Mouse (Mus musculus) heart, embryonic 10.5 days (tissue): ENCODE measurements around the gene Rpf1. TPM values are rescaled to one million over a fixed set of nuclear protein-coding genes. Genes with fewer than 3 reads are reported as not detected.

ENCODE experiments used
- DNase-seq: peaks from one replicate; pipeline ENCODE4 v3.0.0-alpha.2; 2017; ENCODE audit warnings: low spot score
- H3K27ac ChIP-seq: fragments of 300-500 bp; sonication (generic); 2 replicates; pipeline ENCODE4 v1.5.1; 2016; ENCODE audit warnings: mild to moderate bottlenecking
- H3K27me3 ChIP-seq: fragments of 300-500 bp; sonication (generic); 2 replicates; pipeline ENCODE4 v1.6.1; 2016; ENCODE audit warnings: mild to moderate bottlenecking; ENCODE audit not compliant: poor library complexity, insufficient read depth, severe bottlenecking
- H3K36me3 ChIP-seq: fragments of 300-500 bp; sonication (generic); 2 replicates; pipeline ENCODE4 v1.6.1; 2016; ENCODE audit warnings: mild to moderate bottlenecking, moderate library complexity
- H3K4me1 ChIP-seq: fragments of 300-500 bp; sonication (generic); 2 replicates; pipeline ENCODE4 v1.6.1; 2016; ENCODE audit warnings: mild to moderate bottlenecking
- H3K4me3 ChIP-seq: fragments of 300-500 bp; sonication (generic); 2 replicates; pipeline ENCODE4 v1.5.1; 2016; ENCODE audit warnings: mild to moderate bottlenecking, moderate library complexity
- H3K9me3 ChIP-seq: fragments of 300-500 bp; sonication (generic); 2 replicates; pipeline ENCODE4 v1.6.1; 2016; ENCODE audit warnings: mild to moderate bottlenecking, moderate library complexity
- WGBS: fragments of 180-500 bp; shearing (Covaris S2); methylation state at CpG from one replicate; pipeline ENCODE4 v1.1.7; 2016; 5-methylcytosine and 5-hydroxymethylcytosine counted together
- polyA plus RNA-seq: library from polyadenylated mRNA; unstranded; fragments of >200 nt; fragmentation: Nextera tagmentation; extraction: Ambion mirVana; gene quantifications from 2 replicates; pipeline ENCODE4 v1.2.1, GENCODE M21; 2016

Gene Rpf1
- 45.0 and 57.3 TPM in 2 replicates for polyA plus RNA-seq

GRCm38 (mm10) chr3:146520798-146521651, at the start of gene Rpf1:
Gene Rpf1, minus strand, starts transcription at chr3:146521429.
- DNase-seq = peak; percentile 97
- under 1% methylated on average over 66 of the region's 82 CpGs for WGBS
- peak within 1 kb of the TSS; percentile 80 for H3K4me3 ChIP-seq

GRCm38 (mm10) chr3:146570939-146571338, 49.7 kb upstream of the Rpf1 start:
- no peaks in the 10 kb centered on the region for H3K9me3 ChIP-seq
- no peak for DNase-seq
- H3K27me3 ChIP-seq = no peaks in the 10 kb centered on the region
- H3K4me3 ChIP-seq = no peak overlapping the region
- WGBS = 88% methylated on average over 6 of the region's 6 CpGs
- peaks cover 9% of the 10 kb centered on the region; the same call in 1 of the 2 replicates for H3K4me1 ChIP-seq
- no peaks in the 10 kb centered on the region for H3K36me3 ChIP-seq
- no peak overlapping the region for H3K27ac ChIP-seq

More at GRCm38 (mm10) chr3:146520798-146521651, at the start of gene Rpf1:
- no peaks in the 10 kb centered on the region for H3K9me3 ChIP-seq
- H3K27ac ChIP-seq = peak within 1 kb of the TSS; percentile 97
- H3K27me3 ChIP-seq = no peaks in the 10 kb centered on the region
- peaks cover 2% of the 10 kb centered on the region; the same call in 1 of the 2 replicates for H3K4me1 ChIP-seq
- H3K36me3 ChIP-seq = peaks cover 26% of the 10 kb centered on the region

- H3K9me3 ChIP-seq = no peaks in the 10 kb centered on the region
- no peak for DNase-seq
- H3K27ac ChIP-seq = no peak within 1 kb of the TSS
- H3K36me3 ChIP-seq = no peaks in the 10 kb centered on the region
- WGBS = 83% methylated on average over 10 of the region's 10 CpGs
- H3K4me3 ChIP-seq = no peak within 1 kb of the TSS
- H3K27me3 ChIP-seq = no peaks in the 10 kb centered on the region
- peaks cover 9% of the 10 kb centered on the region; the same call in 1 of the 2 replicates for H3K4me1 ChIP-seq
These were observed 49.0 kb upstream of the Rpf1 start, which contains the start of gene Uox for GRCm38 (mm10) chr3:146570148-146570782. Gene Uox, plus strand, starts transcription at chr3:146570426.

GRCm38 (mm10) chr3:146569594-146569993, 48.4 kb upstream of the Rpf1 start:
- Histone ChIP-seq H3K9me3 (no peaks in the 10 kb centered on the region), H3K36me3 (no peaks in the 10 kb centered on the region), H3K27ac (no peak overlapping the region), H3K27me3 (no peaks in the 10 kb centered on the region), H3K4me3 (no peak overlapping the region), H3K4me1 (peaks cover 9% of the 10 kb centered on the region; the same call in 1 of the 2 replicates)
- 88% methylated on average over 3 of the region's 3 CpGs for WGBS
- DNase-seq = no peak

- Histone ChIP-seq H3K9me3 (no peaks in the 10 kb centered on the region), H3K36me3 (no peaks in the 10 kb centered on the region), H3K4me3 (no peak overlapping the region), H3K27ac (no peak overlapping the region), H3K4me1 (peaks cover 9% of the 10 kb centered on the region; the same call in 1 of the 2 replicates), H3K27me3 (no peaks in the 10 kb centered on the region)
- DNase-seq = no peak
- WGBS = 58% methylated on average over 9 of the region's 9 CpGs
These were observed 46.8 kb upstream of the Rpf1 start for GRCm38 (mm10) chr3:146567884-146568530.

- Histone ChIP-seq H3K27ac (no peak overlapping the region), H3K9me3 (no peaks in the 10 kb centered on the region), H3K36me3 (no peaks in the 10 kb centered on the region), H3K27me3 (no peaks in the 10 kb centered on the region), H3K4me3 (no peak overlapping the region), H3K4me1 (peaks cover 9% of the 10 kb centered on the region; the same call in 1 of the 2 replicates)
- WGBS = 73% methylated on average over 7 of the region's 7 CpGs
- no peak for DNase-seq
These were observed 46.1 kb upstream of the Rpf1 start for GRCm38 (mm10) chr3:146567366-146567765.

GRCm38 (mm10) chr3:146565065-146565411, 43.8 kb upstream of the Rpf1 start:
- Histone ChIP-seq H3K27ac (no peak overlapping the region), H3K9me3 (no peaks in the 10 kb centered on the region), H3K27me3 (no peaks in the 10 kb centered on the region), H3K4me1 (peaks cover 9% of the 10 kb centered on the region; the same call in 1 of the 2 replicates), H3K4me3 (no peak overlapping the region), H3K36me3 (no peaks in the 10 kb centered on the region)
- DNase-seq = no peak
- WGBS = 78% methylated on average over 1 of the region's 1 CpGs

GRCm38 (mm10) chr3:146564268-146565064, 43.2 kb upstream of the Rpf1 start:
- peak; percentile 81 for DNase-seq
- peaks cover 9% of the 10 kb centered on the region; the same call in 1 of the 2 replicates for H3K4me1 ChIP-seq
- no peak overlapping the region for H3K27ac ChIP-seq
- H3K4me3 ChIP-seq = no peak overlapping the region
- H3K27me3 ChIP-seq = no peaks in the 10 kb centered on the region
- H3K9me3 ChIP-seq = no peaks in the 10 kb centered on the region
- H3K36me3 ChIP-seq = no peaks in the 10 kb centered on the region
- 40% methylated on average over 14 of the region's 14 CpGs for WGBS

- 90% methylated on average over 7 of the region's 7 CpGs for WGBS
- DNase-seq = no peak
- Histone ChIP-seq H3K36me3 (no peaks in the 10 kb centered on the region), H3K9me3 (no peaks in the 10 kb centered on the region), H3K27ac (no peak overlapping the region), H3K27me3 (no peaks in the 10 kb centered on the region), H3K4me1 (peaks cover 7% of the 10 kb centered on the region; the same call in 1 of the 2 replicates), H3K4me3 (no peak overlapping the region)
These were observed 41.7 kb upstream of the Rpf1 start for GRCm38 (mm10) chr3:146562936-146563335.

GRCm38 (mm10) chr3:146557507-146557906, 36.3 kb upstream of the Rpf1 start:
- no peak overlapping the region for H3K27ac ChIP-seq
- H3K36me3 ChIP-seq = no peaks in the 10 kb centered on the region
- peaks cover 7% of the 10 kb centered on the region for H3K4me1 ChIP-seq
- no peaks in the 10 kb centered on the region for H3K27me3 ChIP-seq
- H3K9me3 ChIP-seq = no peaks in the 10 kb centered on the region
- 54% methylated on average over 6 of the region's 6 CpGs for WGBS
- peak; percentile 71 for DNase-seq
- no peak overlapping the region for H3K4me3 ChIP-seq

- peak; percentile 58 for DNase-seq
- no peaks in the 10 kb centered on the region for H3K9me3 ChIP-seq
- H3K36me3 ChIP-seq = no peaks in the 10 kb centered on the region
- H3K4me1 ChIP-seq = peaks cover 7% of the 10 kb centered on the region
- no peaks in the 10 kb centered on the region for H3K27me3 ChIP-seq
- no peak overlapping the region for H3K4me3 ChIP-seq
- 74% methylated on average over 1 of the region's 1 CpGs for WGBS
- no peak overlapping the region for H3K27ac ChIP-seq
These were observed 35.3 kb upstream of the Rpf1 start for GRCm38 (mm10) chr3:146556567-146556966.

GRCm38 (mm10) chr3:146554816-146555215, 33.6 kb upstream of the Rpf1 start:
- H3K9me3 ChIP-seq = no peaks in the 10 kb centered on the region
- no peak overlapping the region for H3K4me3 ChIP-seq
- peaks cover 7% of the 10 kb centered on the region for H3K4me1 ChIP-seq
- no peak overlapping the region for H3K27ac ChIP-seq
- H3K27me3 ChIP-seq = no peaks in the 10 kb centered on the region
- DNase-seq = no peak
- H3K36me3 ChIP-seq = no peaks in the 10 kb centered on the region
- WGBS = 85% methylated on average over 7 of the region's 7 CpGs
